Mouse (Mus musculus): Measurements from ENCODE around the gene Washc2.
"Not testable (repeated sequence)": the region's sequence is repeated elsewhere in the genome, so short reads cannot be mapped to it uniquely, and the experiment has no call there.

The Washc2 gene

DNA sequence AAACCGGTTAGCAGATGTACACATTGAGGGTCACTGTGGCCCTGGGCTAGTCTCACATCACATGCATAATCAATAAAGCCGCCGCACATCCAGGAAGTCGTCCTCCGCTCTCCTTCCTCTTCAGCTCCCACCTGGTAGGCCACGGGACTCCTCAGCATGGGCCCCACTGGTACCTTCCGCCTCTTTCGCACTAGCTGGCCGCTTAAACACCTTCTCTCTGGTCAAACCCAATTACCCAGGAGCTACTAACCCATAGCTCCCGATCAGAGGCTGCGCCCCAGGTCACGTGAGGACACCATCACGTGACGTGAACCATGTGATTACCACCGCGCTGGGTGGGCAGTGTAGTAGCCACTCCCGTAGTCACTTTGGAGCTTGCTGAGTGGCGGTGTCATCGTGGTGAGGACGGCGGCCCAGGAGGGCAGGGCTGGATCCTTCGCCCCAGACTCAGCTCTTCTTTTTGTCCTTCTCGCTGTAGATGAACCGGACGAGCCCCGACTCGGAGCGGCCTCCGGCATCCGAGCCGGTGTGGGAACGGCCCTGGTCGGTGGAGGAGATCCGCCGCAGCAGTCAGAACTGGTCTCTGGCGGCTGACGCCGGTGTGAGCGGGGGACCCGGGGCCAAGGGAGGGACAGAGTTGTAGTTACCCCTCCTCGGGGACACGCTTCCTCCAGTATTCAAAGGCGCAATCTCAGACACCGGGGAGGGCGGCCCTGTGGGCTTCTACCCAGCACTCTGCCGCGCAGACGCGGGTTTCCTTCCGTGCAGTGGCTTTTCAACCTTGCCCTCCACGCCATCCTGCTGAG lies at the start of gene Washc2:
Gene Washc2 (plus strand): TSS at position 310 of the 806 bp plus-strand sequence.
- peak; percentile 93 for ATAC-seq (ENCODE audit: insufficient number of reproducible peaks, low FRiP score, low TSS enrichment)

GRCm38 (mm10) chr6:116166383-116166782 lies 41.5 kb upstream of the Washc2 start:
- no peak for ATAC-seq (ENCODE audit: insufficient number of reproducible peaks, low FRiP score, low TSS enrichment)

DNA sequence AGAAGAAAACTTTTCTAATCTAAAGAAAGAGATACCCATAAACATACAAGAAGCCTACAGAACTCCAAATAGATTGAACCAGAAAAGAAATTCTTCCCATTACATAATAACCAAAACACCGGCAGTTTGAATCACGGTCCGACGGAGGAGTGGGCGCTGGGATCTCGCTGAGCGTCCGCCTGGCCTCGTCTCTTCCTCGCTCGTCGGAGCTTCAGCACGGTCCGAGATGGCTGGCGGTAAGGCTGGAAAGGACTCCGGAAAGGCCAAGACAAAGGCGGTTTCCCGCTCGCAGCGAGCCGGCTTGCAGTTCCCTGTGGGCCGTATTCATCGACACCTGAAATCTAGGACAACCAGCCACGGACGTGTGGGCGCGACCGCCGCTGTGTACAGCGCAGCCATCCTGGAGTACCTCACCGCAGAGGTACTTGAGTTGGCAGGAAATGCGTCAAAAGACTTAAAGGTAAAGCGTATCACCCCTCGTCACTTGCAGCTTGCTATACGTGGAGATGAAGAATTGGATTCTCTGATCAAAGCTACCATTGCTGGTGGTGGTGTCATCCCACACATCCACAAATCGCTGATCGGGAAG lies 34.2 kb upstream of the Washc2 start:
- ATAC-seq (ENCODE audit: insufficient number of reproducible peaks, low FRiP score, low TSS enrichment): peak; percentile 61; the same call in 1 of the 2 replicates

DNA sequence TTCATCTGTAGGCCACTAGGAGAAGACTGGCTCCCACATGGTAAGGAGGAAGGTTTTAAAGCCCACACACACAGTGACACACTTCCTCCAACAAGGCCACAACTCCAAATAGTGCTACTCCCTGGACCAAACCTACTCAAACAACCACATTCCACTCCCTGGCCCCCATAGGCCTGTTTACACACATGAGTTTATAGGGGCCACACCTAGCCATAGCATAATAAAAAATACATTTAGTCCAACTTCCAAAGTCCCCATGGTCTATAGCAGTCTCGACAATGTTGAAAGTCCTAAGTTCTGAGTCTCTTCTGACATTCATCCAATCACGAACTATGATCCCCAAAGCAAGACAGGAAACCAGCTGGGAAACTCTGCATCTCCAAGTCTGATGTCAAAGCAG lies 29.5 kb upstream of the Washc2 start:
- ATAC-seq (ENCODE audit: insufficient number of reproducible peaks, low FRiP score, low TSS enrichment): no peak

- ATAC-seq (ENCODE audit: insufficient number of reproducible peaks, low FRiP score, low TSS enrichment): no peak
These were observed 27.1 kb upstream of the Washc2 start for GRCm38 (mm10) chr6:116180731-116181130.

- no peak for ATAC-seq (ENCODE audit: insufficient number of reproducible peaks, low FRiP score, low TSS enrichment)
These were observed 24.3 kb upstream of the Washc2 start for GRCm38 (mm10) chr6:116183509-116183908.

DNA sequence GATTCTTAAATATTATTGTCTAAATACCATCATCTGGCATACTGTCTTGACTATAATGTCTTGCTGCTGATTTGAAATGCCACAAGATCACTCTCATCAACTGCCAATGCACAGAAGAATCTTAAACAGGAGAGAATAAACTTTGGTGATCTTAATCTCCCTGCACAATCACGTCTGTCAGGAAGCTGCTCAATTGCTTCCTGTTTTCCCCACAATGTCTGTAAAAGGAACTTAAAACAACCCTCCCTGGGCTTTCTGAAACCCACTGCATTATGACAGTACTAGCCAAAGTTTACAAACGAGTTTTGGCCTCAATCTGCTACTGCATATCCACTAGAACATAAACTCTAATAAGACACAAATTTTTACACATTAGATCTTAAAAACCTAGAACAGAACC lies 21.4 kb upstream of the Washc2 start:
- no peak for ATAC-seq (ENCODE audit: insufficient number of reproducible peaks, low FRiP score, low TSS enrichment)

DNA sequence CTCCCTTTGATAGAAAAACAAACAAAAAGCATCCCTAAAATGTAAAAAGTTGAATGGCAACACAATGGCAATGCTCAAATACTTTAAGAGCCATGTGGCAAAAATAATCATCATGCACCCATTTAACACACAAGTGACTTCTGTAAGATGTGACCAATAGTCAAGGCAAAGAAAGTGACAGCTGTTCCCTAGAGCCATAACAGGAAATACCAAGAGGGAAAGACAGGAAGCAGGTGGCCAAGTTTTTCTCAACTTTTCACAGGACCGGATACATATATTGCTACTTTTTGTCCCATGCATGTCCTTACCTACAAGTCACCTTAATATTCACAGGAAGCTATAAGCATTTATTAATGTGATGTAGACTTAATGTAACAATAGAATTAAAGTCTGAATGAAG lies 18.4 kb upstream of the Washc2 start:
- ATAC-seq (ENCODE audit: insufficient number of reproducible peaks, low FRiP score, low TSS enrichment): no peak

DNA sequence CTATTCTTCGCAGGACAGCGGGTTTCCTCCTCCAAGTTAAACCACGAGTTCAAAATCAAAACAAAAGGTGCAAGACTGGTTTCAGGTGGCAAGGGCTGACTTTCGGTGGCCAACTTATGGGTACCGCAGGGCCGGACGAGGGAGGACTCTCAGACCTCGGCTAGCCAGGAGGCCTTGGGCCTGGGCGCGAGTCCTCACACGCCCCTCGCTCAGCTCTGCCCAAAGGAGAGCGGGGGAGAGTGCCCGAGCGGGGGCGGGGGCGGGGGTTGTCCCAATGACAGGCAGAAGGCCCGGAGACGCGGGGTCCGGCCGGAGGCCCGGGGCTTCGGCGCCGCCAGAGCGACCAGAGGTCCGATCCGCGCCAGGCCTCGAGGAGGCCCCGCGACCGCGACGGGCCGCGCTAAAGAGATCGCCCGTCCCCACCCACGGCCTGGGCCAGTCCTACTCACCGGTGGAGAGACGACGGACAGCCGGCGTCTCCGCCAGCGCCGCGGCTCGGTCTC lies 15.0 kb upstream of the Washc2 start:
- peak; percentile 59 for ATAC-seq (ENCODE audit: insufficient number of reproducible peaks, low FRiP score, low TSS enrichment)

GRCm38 (mm10) chr6:116193394-116194393 lies 14.1 kb upstream of the Washc2 start, which contains the start of gene Tmcc1:
TSS of gene Tmcc1 (minus strand) at chr6:116193486.
- ATAC-seq (ENCODE audit: insufficient number of reproducible peaks, low FRiP score, low TSS enrichment): peak; percentile 83

DNA sequence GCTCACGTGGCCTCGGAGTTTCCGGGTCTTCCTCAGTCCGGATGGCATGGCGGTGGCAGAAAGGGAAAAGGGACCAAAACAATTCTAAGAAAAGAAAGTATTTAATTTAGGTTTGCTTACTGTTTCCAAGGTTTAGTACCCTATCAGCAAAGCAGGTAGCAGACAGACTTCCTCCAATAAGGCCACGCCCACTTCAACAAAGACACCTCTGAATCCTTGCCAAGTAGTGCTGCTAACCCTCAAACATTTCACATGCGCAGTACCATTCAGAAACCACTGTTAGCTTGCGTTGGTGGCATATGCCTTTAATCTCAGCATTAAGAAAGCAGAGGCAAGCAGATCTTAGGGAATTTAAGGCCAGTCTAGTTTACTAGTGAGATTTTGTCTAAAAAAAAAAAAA lies 12.0 kb upstream of the Washc2 start:
- ATAC-seq (ENCODE audit: insufficient number of reproducible peaks, low FRiP score, low TSS enrichment): no peak

DNA sequence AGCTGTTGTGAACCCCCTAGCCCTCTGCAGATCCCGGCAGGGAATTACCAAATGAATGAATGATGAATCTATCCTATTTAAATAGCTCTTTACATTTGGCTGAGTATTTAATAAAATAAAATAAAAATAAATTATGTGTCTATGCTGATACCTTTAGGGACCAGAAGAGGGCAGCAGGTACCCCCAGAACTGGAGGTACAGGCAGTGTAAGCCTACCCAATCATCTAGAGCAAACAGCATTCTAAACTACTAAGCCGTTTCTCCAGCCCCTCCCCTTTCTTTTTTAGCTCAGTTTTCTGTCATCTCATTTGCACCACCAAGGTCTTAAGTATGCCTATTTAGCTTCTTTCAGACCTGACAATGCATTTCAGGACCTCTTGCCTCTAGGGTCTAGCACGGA lies 9.7 kb upstream of the Washc2 start:
- no peak for ATAC-seq (ENCODE audit: insufficient number of reproducible peaks, low FRiP score, low TSS enrichment)

DNA sequence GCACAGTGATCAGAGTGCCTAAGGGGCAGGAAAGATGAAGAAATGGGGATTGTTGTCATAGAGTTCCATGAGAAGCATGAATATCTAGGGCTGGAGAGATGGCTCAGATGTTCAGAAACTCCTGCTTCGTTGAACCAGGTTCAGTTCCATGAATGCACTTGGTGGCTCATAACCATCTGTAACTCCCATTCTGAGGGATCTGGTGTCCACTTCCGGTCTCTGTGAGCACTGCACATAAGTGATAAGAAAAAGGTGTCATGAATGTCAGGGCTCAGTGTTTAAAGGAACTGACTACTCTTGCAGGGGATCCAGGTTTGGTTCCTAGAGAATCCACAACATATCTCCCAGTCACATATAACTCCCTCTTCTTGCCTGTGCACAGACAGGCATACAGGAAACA lies 8.2 kb upstream of the Washc2 start:
- ATAC-seq (ENCODE audit: insufficient number of reproducible peaks, low FRiP score, low TSS enrichment): no peak

- no peak for ATAC-seq (ENCODE audit: insufficient number of reproducible peaks, low FRiP score, low TSS enrichment)
These were observed 19.9 kb downstream of the Washc2 start for GRCm38 (mm10) chr6:116227767-116228166.

DNA sequence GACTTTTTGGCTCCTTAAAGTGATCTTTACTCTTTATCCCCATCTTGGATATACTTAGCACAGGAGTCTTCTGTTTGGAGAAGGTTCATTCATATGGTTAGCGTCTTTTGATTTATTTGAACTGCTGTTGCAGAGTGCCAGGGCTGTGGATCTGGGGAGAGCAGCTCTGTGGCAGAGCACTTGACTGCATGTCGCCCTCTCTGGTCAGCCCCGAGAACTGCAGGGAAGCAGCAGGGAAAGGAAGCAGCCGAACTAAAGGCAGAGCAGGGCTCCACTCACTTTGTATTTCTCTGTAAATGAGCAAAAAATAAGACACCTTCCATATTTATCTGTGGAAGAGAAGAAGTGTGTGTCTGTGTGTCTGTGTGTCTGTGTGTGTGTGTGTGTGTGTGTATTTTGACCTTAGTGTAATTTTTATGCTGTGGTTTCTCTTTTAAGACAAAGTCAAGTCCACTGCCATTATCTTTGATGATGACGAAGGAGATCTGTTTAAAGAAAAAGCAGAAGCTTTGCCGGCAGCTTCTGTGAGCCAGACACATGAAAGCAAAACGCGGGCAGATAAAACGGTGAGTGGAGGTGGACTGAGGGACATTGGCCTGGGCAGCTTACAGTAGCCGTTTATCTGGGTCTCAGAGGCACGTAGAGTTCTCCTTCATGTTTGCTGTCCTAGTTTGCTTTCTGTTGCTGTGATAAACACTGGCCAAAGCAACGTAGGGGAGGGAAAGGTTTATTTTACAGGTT lies 21.1 kb downstream of the Washc2 start:
- peak; percentile 64 for ATAC-seq (ENCODE audit: insufficient number of reproducible peaks, low FRiP score, low TSS enrichment)

GRCm38 (mm10) chr6:116234821-116235220 lies 27.0 kb downstream of the Washc2 start:
- ATAC-seq (ENCODE audit: insufficient number of reproducible peaks, low FRiP score, low TSS enrichment): not testable (repeated sequence)

GRCm38 (mm10) chr6:116235336-116235735 lies 27.5 kb downstream of the Washc2 start:
- peak; percentile 68; the same call in 1 of the 2 replicates for ATAC-seq (ENCODE audit: insufficient number of reproducible peaks, low FRiP score, low TSS enrichment)

GRCm38 (mm10) chr6:116238083-116238482 lies 30.2 kb downstream of the Washc2 start:
- ATAC-seq (ENCODE audit: insufficient number of reproducible peaks, low FRiP score, low TSS enrichment): no peak

DNA sequence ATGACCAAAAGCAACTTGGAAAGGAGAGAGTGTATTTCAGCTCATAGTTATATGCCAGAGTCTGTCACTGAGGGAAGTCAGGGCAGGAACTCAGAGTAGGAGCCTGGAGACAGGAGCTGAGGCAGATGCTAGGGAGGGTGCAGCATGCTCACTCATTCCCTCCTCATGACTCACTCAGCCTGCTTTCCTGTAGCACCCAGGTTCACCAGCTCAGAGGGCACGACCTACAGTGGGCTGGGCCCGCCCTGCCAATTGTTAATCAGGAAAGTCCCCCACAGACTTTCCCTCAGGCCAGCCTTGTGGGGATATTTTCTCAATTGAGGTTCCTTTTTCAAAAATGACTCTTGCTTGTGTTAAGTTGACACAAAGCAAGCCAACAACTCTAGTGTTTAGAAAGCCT lies 32.5 kb downstream of the Washc2 start:
- no peak for ATAC-seq (ENCODE audit: insufficient number of reproducible peaks, low FRiP score, low TSS enrichment)

- ATAC-seq (ENCODE audit: insufficient number of reproducible peaks, low FRiP score, low TSS enrichment): no peak
These were observed 51.8 kb downstream of the Washc2 start for GRCm38 (mm10) chr6:116259649-116260048.

All from cerebellum, adult (tissue).